Mouse (Mus musculus): ENCODE results near the gene Kxd1.

The Kxd1 gene

DNA sequence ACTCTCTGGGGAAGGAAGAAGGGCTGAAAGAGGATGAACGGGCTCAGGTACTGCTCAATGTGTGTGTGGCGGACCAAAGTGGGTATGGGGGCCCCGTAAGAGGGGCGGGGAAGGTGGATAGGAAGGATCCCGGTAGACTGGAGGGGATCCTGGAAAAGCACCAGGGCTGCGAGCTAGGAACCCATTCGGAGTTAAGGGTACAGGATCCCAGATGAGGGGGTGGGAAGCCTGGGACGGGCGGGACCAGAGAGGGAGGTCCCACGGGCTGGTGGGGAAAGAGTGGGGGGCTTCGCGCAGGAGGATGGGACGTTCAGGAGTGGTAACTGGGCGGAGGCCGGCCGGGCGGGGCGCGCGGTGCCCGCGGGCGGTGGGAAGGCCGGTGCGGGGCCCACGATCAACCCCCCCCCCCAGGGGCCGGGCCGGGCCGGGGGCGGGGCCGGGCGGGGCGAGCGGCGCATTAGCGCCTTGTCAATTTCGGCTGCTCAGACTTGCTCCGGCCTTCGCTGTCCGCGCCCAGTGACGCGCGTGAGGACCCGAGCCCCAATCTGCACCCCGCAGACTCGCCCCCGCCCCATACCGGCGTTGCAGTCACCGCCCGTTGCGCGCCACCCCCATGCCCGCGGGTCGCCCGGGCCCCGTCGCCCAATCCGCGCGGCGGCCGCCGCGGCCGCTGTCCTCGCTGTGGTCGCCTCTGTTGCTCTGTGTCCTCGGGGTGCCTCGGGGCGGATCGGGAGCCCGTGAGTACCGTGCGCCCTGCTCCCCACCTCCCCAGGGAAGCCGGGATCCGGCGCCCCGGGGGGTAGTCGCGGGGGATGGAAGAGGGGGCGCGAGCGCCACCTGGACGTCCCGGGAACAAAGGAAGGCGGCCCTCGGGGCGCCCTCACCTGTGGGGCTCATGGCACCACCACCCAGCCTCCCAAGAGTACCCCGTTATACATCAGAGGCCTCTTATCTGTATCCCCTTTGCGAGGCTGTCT, 34.8 kb downstream of the Kxd1 start, which contains the start of gene Crlf1:
Gene Crlf1 (plus strand): TSS at position 495 of the 977 bp plus-strand sequence.
- DNase-seq, result peak; percentile 39

DNA sequence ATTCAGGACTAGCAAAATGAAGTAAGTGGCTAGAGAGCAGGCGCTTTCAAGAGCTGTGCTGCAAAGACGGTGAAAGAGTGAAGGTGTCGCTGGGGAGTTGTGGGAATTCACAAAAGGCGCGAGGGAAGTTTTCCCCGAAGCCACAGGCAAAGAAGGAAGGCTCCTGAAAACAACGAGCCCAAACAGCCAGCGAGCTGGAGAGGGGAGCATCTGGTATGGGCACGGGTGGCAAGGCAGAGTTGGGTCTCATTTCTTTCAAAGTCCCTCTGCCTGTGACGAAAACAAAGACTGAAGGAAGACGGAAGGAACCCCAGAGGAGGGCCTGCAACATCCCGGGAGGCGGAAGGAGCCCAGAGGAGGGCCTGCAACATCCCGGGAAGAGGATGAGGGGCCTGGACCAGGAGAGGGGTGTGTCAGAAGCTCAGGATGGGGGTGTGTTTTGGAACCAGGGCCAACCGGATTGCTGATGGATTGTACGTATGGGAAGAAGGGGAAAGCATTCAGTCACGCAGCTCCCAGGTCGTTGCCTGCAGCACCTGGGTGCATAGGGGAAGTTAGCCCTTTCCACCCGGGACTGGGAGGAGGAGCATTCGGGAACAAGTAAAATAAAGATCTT, 36.8 kb downstream of the Kxd1 start:
- DNase-seq, result no peak

DNA sequence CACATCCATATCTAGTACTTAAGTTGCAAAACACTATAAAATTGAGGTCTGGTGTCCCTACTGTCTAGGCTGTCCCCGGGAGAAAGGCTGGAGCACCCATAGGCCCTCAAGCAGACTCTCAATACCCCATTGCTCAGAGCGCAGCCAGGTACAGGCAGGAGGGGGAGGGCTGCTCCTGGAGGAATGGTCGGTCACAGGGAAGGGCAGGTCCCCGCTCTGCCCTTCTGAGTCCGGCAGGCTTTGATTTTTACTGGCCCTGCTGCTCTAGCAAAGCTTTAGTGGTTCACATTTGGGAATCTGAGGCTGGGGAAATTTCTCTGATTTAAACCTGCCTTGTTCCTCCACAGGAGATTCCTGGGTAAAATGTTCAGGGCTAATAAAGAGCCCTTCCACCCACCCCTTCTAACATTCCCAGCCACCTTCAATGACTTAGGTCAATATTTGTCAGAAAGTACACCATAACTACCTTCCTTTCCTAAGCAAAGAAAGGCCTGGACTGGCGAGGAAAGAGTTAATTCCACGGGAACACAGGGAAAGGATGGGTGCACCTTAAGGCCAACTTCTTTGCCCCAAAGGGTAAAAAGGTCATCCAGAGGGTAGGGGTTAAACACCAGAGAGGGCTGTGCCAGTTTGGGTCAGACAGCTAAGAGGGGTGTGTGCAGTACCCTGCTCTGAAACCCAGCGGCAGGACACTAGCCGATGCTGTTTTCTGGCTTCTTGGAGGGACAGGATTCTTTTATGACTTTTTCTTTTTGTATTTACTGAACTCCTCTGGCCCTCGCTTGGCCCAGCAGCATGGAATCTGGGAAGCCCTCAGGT, 37.5 kb downstream of the Kxd1 start:
- DNase-seq, result no peak

DNA sequence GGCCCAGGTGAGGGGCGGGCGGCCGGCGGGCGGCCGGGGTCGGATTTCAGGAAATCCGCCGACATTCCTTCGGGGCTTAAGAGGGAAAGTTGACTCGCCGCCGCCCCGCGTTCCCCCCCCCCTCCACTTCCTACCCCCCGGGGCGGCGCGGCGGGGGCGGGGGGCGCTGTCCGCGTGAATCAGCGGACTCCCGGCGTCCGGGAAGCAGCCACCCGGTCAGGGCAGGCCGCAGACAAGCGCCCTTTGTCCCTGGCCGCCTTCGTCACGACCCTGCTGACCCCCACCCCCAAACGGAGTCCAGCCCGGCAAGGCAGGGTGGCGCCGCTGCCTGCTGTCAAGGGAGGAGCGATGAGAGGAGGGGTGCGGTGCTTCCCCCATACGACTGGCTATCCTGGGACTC, 38.2 kb downstream of the Kxd1 start:
- peak; percentile 55 for DNase-seq

DNA sequence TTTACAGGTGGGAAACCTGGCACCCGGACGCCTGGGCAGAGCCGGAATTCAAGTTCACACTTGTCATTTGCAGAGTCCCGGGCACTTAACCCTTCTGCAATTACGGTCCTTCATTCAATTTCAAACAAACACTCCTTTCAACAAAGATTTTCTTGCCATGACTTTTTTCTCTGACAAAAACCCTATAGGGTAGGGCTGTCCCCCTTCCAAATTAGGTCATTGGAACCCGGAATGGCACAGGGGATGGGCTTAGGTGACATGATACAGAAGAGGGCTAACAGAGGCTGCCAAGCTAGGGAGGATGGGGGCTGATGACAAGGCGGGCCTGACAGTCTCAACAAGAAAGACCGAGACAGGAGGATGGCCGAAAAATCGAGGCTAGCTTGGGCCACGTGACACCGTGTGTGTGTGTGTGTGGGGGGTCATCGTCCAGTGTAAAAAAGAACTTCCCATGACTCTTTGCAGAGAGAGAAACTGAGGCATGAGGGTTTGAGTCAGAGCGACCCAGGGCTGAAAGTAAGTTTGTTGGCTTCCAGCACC, 38.8 kb downstream of the Kxd1 start:
- no peak for DNase-seq

DNA sequence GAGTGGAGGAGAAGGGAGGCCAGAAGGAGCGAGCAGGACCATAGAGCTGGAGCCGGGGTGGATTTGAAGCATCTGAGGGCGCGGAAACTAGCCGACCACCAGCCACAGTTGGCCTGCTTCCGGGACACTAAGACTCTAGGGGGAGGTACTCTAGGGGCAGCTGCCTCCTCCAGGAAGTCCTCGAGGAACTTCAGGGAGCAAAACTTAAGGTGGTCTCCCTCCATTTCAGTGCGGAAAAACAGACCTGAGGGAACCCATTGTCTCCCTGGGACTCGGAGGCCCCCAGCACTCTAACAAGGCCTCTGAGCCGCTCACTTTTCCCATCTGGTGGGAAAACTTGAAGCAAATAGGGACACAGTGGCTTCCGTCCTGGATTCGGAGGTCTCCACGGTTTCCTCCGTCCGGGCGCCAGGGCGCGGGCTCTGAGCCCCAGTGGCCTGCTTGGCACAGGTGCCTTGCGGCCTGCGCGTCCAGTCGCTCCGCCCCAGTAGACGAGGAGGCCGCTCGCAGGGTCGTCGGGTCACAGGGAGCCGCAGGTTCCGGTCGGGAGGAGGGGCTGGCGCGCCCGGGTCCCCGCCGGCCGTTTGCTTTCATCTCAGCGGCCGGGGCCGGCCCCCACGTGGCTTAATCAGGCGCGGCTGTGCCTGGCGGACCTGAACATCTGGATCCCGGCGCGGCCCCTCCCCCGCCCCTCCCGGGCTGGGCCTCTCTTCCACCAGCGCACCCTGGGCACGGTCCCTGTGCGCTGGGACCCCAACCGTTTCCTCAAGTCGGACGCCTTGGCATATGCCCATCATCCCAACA, 39.6 kb downstream of the Kxd1 start:
- DNase-seq, result peak; percentile 52

DNA sequence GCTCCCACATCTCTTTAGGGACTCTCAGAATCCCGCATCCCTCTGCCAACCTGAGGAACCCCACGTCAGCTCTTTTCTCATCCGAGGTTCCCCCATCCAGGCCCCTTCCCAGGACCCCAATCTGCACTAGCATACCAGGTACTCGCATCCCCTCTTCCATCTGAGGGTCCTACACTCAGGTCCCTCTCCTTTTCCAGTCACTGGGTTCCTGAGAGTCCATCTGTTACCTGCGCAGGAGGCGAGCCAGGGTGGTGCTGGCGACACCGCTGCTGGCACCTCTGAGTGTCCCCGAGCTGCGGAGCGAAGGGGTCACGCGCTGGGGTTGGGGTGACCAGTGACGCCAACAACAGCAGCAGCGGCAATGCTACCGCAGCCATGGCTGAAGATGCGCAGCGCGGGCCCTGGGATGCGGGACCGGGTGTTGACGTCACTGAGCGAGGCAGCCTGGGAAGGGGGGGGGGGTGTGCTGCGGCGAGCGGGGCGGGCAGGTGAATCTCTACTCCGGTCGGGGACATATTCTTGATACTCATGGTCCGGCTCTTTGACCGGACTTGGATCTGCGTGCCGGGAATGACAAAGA, 40.7 kb downstream of the Kxd1 start, which contains the start of gene Tmem59l:
Gene Tmem59l (minus strand): TSS at position 418 of the 580 bp plus-strand sequence.
- DNase-seq, result peak; percentile 54

DNA sequence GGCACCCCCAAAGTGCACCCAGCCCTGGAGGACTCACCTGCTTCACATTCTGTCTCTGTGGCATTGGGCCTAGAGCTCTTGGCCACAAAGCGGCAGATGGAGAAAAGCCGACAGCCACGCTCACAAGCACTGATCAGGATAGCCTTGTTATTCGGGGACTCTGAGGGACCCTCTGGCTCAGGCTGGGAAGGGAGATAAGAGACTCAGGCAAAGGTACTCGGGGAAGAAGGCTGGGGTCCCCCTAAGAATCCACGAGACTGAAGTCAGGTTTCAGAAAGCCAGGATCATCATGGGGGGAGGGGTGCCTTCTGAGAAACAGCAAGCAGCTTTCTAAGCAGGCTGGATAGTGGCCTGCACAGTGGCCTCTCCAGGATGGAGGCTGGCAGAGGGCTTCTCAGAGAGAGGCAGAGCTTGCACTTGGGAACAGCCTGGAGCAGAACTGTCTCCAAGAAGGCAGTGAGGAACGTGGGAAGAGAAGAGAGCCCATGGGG, 41.5 kb downstream of the Kxd1 start:
- no peak for DNase-seq

DNA sequence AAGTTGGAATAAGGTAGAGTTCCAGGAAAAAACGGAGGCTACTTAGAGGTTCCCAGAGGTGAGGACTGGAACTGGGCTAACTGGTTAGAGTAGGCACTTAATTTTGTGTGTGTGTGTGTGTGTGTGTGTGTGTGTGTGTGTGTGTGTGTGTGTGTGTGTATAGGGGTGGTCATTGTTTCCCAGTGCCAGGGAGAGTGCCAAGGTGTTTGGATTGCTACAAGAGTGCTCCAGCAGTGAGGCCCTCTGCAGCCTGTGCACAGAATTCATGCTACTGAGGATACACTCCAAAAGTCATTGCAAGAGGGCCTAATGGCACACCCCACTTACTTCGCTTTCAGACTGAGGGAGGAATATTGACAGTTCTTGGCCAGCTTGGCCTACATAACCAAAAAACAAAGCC, 44.8 kb downstream of the Kxd1 start:
- no peak for DNase-seq

DNA sequence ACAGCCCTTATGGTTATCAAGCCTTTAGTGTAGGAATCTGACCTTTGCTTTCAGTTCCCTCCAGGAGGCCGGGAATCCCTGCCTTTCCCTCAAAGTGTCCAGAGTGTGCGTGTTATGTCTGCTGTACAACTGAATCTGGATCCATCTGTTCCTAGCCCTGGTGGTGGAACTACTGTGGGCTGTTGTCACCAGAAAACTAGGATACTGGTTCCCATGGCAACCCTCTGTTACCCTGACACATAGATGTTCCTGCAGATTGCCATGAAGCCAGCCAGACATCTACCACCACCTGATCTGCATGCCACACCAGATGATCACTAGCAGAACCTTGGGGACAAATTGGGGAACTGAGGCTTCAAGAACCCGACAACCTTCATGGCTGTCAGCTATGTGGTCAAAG, 45.8 kb downstream of the Kxd1 start:
- no peak for DNase-seq

DNA sequence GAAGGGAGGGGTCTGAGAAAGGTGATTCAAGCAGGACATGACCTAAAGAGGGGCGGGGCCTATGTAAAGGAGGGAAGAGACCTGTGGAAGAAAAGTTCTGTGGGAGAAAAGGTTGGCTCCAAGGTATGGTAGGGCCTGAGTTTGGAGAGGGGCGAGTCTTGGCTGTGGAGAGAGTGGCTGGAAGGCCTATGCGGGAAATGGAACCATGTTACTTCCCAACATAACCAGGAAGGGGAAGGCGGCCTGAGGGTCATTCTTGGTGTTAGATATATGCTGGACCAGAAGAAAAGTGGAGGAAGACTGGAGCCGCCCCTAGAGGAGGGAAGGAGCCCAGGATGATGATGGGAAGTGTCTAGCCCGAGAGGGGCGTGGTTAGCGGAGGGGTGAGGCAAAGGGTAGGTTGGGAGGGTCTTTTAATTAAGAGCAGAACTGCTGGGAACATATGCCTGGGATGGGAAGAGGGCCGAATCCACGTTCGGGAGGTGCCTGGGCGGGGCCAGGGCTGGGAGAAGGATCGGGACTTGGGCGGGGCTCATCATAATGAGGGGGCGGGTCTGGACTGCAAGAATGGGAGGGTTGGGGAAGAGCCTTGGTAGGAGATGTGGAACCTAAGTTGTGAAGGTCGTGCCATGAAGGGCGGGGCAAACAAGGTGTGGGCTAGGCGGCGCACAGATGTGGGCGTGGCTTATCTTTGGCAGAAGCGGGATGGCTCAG, 50.3 kb downstream of the Kxd1 start:
- DNase-seq, result peak; percentile 46

DNA sequence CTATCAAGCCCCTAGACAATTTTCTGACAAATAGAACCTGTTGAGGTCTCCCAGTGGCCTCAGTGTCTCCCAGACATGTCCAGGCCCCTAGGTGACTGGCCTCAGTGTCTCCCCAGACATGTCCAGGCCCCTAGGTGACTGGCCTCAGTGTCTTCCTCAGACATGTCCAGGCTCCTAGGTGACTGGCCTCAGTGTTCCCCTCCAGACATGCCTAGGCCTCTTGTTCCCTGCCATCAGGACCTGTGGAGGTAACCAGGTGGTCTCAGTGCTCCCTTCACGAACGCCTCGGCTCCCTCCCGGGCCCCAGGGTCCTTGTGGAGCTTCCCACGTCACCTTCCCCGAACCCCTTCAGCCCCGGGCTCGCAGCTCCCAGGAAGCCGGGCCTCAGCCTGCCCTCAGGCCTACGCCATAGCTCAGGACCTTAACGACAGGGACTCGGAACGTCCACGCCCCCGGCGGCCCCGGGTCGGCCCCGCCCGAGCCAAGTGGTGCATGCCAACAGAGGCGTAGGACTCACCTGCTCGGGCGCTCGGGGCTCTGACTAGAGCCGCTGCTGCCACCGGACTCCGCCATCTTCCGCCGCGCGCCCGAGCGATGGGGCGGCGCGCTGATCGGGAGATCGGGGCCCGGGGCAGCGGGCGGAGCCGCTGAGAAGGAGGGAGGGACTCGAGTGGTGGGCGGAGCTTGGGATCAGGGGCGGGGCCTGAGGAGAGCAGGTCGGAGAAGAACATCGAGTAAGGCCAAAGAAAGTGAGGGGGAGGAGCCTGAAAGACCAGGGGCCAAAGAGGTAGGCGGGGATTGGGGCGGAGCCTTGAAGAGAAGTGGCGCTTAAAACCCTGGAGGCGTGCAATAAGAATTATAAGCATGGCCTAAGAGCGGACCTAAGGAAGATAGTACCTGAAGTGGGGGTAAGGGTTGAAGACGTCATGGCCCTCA, 51.2 kb downstream of the Kxd1 start, which contains the start of gene Klhl26:
Gene Klhl26 (minus strand): TSS at position 636 of the 936 bp plus-strand sequence.
- DNase-seq, result peak; percentile 95

DNA sequence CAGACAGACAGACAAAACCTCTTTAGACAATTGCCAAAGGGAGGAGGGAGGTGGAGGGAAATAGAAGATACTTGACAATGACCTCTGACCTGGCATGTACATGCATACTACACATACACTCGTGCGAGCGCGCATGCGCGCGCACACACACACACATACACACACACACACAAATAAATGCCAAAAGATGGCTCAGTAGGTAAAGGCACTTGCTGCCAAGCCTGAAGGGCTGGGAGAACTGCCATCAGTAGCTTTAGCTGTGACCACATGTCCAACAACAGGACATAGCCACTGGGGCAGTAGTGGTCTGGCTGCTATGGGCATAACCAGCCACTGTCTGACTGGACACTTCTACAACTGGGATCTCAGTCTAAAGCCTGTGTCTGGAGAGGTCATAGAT, 55.9 kb downstream of the Kxd1 start:
- no peak for DNase-seq

DNA sequence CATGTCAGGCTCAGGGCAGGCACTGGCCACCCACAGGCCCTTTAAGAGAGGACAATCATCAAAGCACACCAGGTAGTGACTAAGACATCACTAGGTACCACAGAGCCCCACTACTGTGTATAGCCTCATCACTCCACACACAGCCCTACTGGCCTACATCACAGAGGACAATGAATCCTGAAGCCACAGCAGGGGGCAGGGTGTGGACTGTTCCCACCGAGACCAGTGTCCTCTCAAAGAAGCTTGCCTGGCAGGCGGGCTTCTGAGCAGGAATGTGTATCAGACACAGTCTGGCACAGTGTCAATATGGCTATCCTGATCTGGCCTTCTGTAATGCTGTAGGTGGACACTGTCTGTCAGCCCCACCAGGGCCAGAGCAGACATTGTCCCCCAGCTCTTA, 57.8 kb downstream of the Kxd1 start:
- DNase-seq, result no peak

DNA sequence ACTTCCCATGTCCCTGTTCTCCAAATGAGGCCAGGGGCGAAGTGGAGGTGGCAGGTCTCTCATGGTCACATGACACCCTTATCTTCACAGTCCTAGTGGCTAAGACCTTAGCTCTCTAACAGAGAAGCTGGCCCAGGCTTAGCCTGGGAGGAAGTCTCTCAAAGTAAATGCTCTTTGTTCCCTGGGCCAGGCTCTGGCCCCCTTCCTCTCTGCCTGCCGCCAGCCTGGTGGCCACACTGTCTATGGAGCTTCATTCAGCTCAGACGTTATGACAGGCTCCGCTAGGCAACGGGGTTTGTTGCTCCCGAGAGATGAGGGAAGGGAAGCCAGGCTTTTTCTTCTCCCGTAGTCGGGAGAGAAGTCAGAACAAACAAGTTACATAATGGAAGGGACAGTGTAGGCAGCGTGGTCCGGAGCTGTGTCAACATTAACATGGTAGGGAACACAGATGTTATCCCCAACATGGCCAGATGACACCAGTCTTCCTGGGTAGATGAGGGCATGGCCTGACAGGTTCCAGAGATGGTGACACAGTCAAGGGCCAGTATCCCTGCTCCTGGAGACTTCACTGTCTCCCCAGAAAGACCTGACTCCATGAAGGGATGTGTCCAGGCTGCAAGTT, 58.4 kb downstream of the Kxd1 start:
- no peak for DNase-seq

DNA sequence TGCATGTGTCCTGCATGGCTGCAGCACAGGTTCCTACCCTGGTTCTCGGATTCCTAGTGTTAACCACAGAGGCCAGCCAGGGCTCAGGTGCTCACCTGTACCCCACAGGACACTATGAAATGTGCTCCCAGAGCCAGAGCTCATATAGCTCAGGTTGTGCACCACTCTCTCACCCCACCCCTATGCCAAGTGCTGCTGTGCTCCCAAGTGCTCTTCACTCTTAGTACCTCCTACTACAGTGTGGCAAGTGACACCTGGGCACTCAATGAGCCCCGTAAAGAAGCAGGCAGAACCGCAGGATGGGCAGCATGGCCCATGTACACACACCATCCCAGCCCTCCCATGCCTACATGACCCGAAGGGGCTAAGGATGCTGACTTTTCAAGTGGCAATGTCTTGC, 59.0 kb downstream of the Kxd1 start:
- no peak for DNase-seq

DNA sequence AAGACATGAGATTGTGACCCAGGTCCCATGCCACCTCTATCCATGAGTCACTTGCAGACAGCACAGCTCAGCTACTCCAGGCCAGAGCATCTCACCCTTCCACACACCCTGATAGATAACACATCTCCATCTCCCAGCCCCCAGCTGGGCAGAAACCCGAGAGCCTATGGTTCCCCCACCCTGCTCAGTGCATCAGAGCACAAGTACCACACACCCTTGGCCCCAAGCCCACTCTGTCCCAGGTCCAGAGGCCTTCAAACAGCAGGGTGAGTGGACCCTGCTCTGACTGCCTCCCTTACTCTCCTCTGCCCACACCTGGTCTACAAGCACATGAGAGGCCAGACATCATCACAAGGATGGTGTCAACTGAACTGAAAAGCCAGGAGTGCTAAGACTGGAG, 59.8 kb downstream of the Kxd1 start:
- DNase-seq, result no peak

DNA sequence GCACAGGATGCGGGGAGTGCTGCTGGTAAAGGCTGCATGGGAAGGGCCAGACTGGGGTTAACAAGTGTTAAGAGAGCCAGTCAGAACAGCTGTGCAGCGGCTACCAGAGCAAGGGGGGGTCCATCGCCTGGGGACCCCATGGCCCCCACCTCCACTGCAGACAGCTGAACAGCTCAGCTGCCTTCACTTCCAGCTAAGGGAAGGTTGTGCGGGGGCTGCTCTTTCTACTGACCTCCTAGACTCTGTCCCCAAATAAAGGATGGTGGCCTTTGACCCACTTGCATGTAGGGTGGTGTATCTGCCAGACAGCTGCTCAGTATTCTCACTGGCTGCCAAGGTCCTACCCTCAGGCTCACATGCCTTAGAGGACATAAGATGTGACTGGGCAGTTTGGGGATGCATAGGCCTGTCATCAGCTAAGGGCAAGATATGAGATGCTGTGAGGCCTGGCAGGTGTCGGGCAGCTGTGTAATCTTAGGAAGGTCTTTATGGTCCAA, 60.5 kb downstream of the Kxd1 start:
- no peak for DNase-seq

DNA sequence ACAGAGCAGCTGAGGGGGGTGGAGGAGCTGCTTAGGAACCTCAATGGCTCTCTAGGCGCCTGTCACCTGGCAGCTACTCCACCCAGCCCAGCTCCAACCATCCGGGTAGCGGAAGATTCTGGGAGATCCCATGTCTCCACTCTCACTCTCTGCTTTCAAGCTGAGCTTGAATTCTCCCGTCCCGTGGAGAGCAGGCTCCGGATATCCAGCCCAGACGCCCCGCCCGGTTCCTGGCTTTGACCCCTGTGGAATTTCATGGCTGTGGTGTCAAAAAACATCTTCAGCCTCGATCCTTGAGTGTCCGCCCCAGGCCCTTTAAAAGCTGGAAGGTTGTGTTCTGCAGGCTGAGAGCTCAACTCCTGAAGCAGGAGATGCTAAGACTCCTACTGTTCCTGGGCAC, 61.0 kb downstream of the Kxd1 start:
- no peak for DNase-seq
